Mouse (Mus musculus): ENCODE measurements around the gene Tm7sf2. TPM values are rescaled to one million over a fixed set of nuclear protein-coding genes. Genes with fewer than 3 reads are reported as not detected.

The Tm7sf2 gene
- polyA plus RNA-seq, 1 experiment from 2014 or later: 13.9 TPM

- Histone ChIP-seq H3K9me3 (no peaks in the 10 kb centered on the region), H3K4me2 (peak overlapping the region; percentile 88), H3K4me1 (peaks cover 20% of the 10 kb centered on the region), H3K9ac (peak overlapping the region; percentile 66), H3K27ac (peak overlapping the region; percentile 48; the same call in 1 of the 2 replicates), H3K4me3 (peak overlapping the region; percentile 54), H3K27me3 (0 out of 2 replicates have a peak, but pooled peaks cover 5% of the 10 kb centered on the region), H3K36me3 (no peaks in the 10 kb centered on the region)
- peak; percentile 83 for ATAC-seq (ENCODE audit: borderline replicate concordance, extremely low read depth, low FRiP score, low TSS enrichment)
- 2% methylated on average over 17 of the region's 18 CpGs for WGBS
These were observed 53.1 kb downstream of the Tm7sf2 start for GRCm38 (mm10) chr19:6014991-6015510.

- Histone ChIP-seq H3K9ac (no peak overlapping the region), H3K4me3 (no peak overlapping the region), H3K4me2 (no peak overlapping the region), H3K9me3 (no peaks in the 10 kb centered on the region), H3K36me3 (peaks cover 1% of the 10 kb centered on the region; the same call in 1 of the 2 replicates), H3K27me3 (0 out of 2 replicates have a peak, but pooled peaks cover 5% of the 10 kb centered on the region), H3K27ac (no peak overlapping the region), H3K4me1 (peaks cover 20% of the 10 kb centered on the region)
- 92% methylated on average over 10 of the region's 10 CpGs for WGBS
- no peak for ATAC-seq (ENCODE audit: borderline replicate concordance, extremely low read depth, low FRiP score, low TSS enrichment)
These were observed 54.5 kb downstream of the Tm7sf2 start for GRCm38 (mm10) chr19:6013691-6014090.

Small RNA genes within 50 kb of the gene (microRNA-seq; reads per million reads assigned to microRNA genes)
- 0.74 reads per million for gene Mir6988

Other genes with a start within 250 kb of the Tm7sf2 start
- 50.7 and 53.0 TPM in 2 replicates for gene Frmd8, start 193.1 kb downstream of the Tm7sf2 start, polyA plus RNA-seq (2015; fragmentation: Nextera tagmentation; extraction: Ambion mirVana)
- gene Slc25a45, start 190.6 kb downstream of the Tm7sf2 start, polyA plus RNA-seq (2015; fragmentation: Nextera tagmentation; extraction: Ambion mirVana): 4.2 and 5.6 TPM in 2 replicates
- 3.2 and 3.6 TPM in 2 replicates for gene Tigd3, start 174.2 kb downstream of the Tm7sf2 start, polyA plus RNA-seq (2015; fragmentation: Nextera tagmentation; extraction: Ambion mirVana)
- gene Dpf2, start 155.4 kb downstream of the Tm7sf2 start, polyA plus RNA-seq (2015; fragmentation: Nextera tagmentation; extraction: Ambion mirVana): 142 and 147 TPM in 2 replicates
- gene Cdc42ep2, start 143.6 kb downstream of the Tm7sf2 start, polyA plus RNA-seq (2015; fragmentation: Nextera tagmentation; extraction: Ambion mirVana): 12.0 and 14.1 TPM in 2 replicates
- gene Pola2, start 104.2 kb downstream of the Tm7sf2 start, polyA plus RNA-seq (2015; fragmentation: Nextera tagmentation; extraction: Ambion mirVana): 72.3 and 75.3 TPM in 2 replicates
- not detected in 2 replicates for gene Slc22a20, start 82.2 kb downstream of the Tm7sf2 start, polyA plus RNA-seq (2015; fragmentation: Nextera tagmentation; extraction: Ambion mirVana)
- 8.8 and 11.6 TPM in 2 replicates for gene Capn1, start 52.5 kb downstream of the Tm7sf2 start, polyA plus RNA-seq (2015; fragmentation: Nextera tagmentation; extraction: Ambion mirVana)
- gene Syvn1, start 21.8 kb downstream of the Tm7sf2 start, polyA plus RNA-seq (2015; fragmentation: Nextera tagmentation; extraction: Ambion mirVana): 24.3 and 25.8 TPM in 2 replicates
- 75.8 and 76.2 TPM in 2 replicates for gene Mrpl49, start 10.6 kb downstream of the Tm7sf2 start, polyA plus RNA-seq (2015; fragmentation: Nextera tagmentation; extraction: Ambion mirVana)
- gene Fau, start 10.5 kb downstream of the Tm7sf2 start, polyA plus RNA-seq (2015; fragmentation: Nextera tagmentation; extraction: Ambion mirVana): 709 and 773 TPM in 2 replicates
- 33.5 and 33.8 TPM in 2 replicates for gene Znhit2, start 7.2 kb downstream of the Tm7sf2 start, polyA plus RNA-seq (2015; fragmentation: Nextera tagmentation; extraction: Ambion mirVana)
- 71.6 and 77.5 TPM in 2 replicates for gene Vps51, start 8.9 kb upstream of the Tm7sf2 start, polyA plus RNA-seq (2015; fragmentation: Nextera tagmentation; extraction: Ambion mirVana)
- not detected in 2 replicates for gene Tmem262, start 11.7 kb upstream of the Tm7sf2 start, polyA plus RNA-seq (2015; fragmentation: Nextera tagmentation; extraction: Ambion mirVana)
- gene Gm28374, start 13.9 kb upstream of the Tm7sf2 start, polyA plus RNA-seq (2015; fragmentation: Nextera tagmentation; extraction: Ambion mirVana): 1.1 and 1.5 TPM in 2 replicates
- 74.0 and 78.4 TPM in 2 replicates for gene Zfpl1, start 16.6 kb upstream of the Tm7sf2 start, polyA plus RNA-seq (2015; fragmentation: Nextera tagmentation; extraction: Ambion mirVana)
- 47.2 and 48.1 TPM in 2 replicates for gene Cdca5, start 16.6 kb upstream of the Tm7sf2 start, polyA plus RNA-seq (2015; fragmentation: Nextera tagmentation; extraction: Ambion mirVana)
- gene AC131692.1, start 26.0 kb upstream of the Tm7sf2 start, polyA plus RNA-seq (2015; fragmentation: Nextera tagmentation; extraction: Ambion mirVana): 0.21 and 0.26 TPM in 2 replicates
- gene Naaladl1, start 37.4 kb upstream of the Tm7sf2 start, polyA plus RNA-seq (2015; fragmentation: Nextera tagmentation; extraction: Ambion mirVana): 0.34 and 0.41 TPM in 2 replicates
- 48.6 and 49.8 TPM in 2 replicates for gene Sac3d1, start 50.3 kb upstream of the Tm7sf2 start, polyA plus RNA-seq (2015; fragmentation: Nextera tagmentation; extraction: Ambion mirVana)
- 33.1 TPM in 2 replicates for gene Snx15, start 59.9 kb upstream of the Tm7sf2 start, polyA plus RNA-seq (2015; fragmentation: Nextera tagmentation; extraction: Ambion mirVana)
- 0.42 and 0.56 TPM in 2 replicates for gene Batf2, start 72.6 kb upstream of the Tm7sf2 start, polyA plus RNA-seq (2015; fragmentation: Nextera tagmentation; extraction: Ambion mirVana)
- 96.9 and 106 TPM in 2 replicates for gene Arl2, start 73.2 kb upstream of the Tm7sf2 start, polyA plus RNA-seq (2015; fragmentation: Nextera tagmentation; extraction: Ambion mirVana)
- not detected in 2 replicates for gene Majin, start 116.0 kb upstream of the Tm7sf2 start, polyA plus RNA-seq (2015; fragmentation: Nextera tagmentation; extraction: Ambion mirVana)
- gene Gpha2, start 158.0 kb upstream of the Tm7sf2 start, polyA plus RNA-seq (2015; fragmentation: Nextera tagmentation; extraction: Ambion mirVana): 0.48 TPM in 1 of 2 replicates, not detected in the other
- 17.1 and 19.2 TPM in 2 replicates for gene Ppp2r5b, start 167.5 kb upstream of the Tm7sf2 start, polyA plus RNA-seq (2015; fragmentation: Nextera tagmentation; extraction: Ambion mirVana)
- gene Atg2a, start 173.3 kb upstream of the Tm7sf2 start, polyA plus RNA-seq (2015; fragmentation: Nextera tagmentation; extraction: Ambion mirVana): 8.9 and 9.3 TPM in 2 replicates
- gene Ehd1, start 208.4 kb upstream of the Tm7sf2 start, polyA plus RNA-seq (2015; fragmentation: Nextera tagmentation; extraction: Ambion mirVana): 66.7 and 76.1 TPM in 2 replicates
- 0.77 and 0.92 TPM in 2 replicates for gene Cdc42bpg, start 238.1 kb upstream of the Tm7sf2 start, polyA plus RNA-seq (2015; fragmentation: Nextera tagmentation; extraction: Ambion mirVana)

Data from lung, embryonic 15.5 days (tissue).